Mouse (Mus musculus) forebrain, postnatal 0 days (tissue): Measurements from ENCODE around the gene Sox6. TPM values are rescaled to one million over a fixed set of nuclear protein-coding genes. Genes with fewer than 3 reads are reported as not detected.

ENCODE experiments used
- ATAC-seq: fragments of 200-750 bp; cut with Nextera tagmentation; 2 replicates; pipeline ENCODE4 v1.8.0; 2017; ENCODE audit warnings: mild to moderate bottlenecking, moderate library complexity
- DNase-seq: peaks from one replicate; pipeline ENCODE4 v3.0.0-alpha.2; 2015
- H3K27ac ChIP-seq: fragments of 300-500 bp; sonication (generic); 2 replicates; pipeline ENCODE4 v1.5.1; 2014; ENCODE audit warnings: low read depth, mild to moderate bottlenecking, antibody characterized with exemption, low read length, moderate library complexity, mixed read lengths
- H3K27me3 ChIP-seq: fragments of 300-500 bp; sonication (generic); 2 replicates; pipeline ENCODE4 v1.6.1; 2014; ENCODE audit warnings: mild to moderate bottlenecking, low read length, mixed read lengths; ENCODE audit not compliant: insufficient read depth
- H3K36me3 ChIP-seq: fragments of 300-500 bp; sonication (generic); 2 replicates; pipeline ENCODE4 v1.6.1; 2014; ENCODE audit warnings: mild to moderate bottlenecking, moderate library complexity; ENCODE audit not compliant: insufficient read depth
- H3K4me1 ChIP-seq: fragments of 300-500 bp; sonication (generic); 2 replicates; pipeline ENCODE4 v1.6.1; 2014; ENCODE audit warnings: antibody characterized with exemption; ENCODE audit not compliant: insufficient read depth
- H3K4me2 ChIP-seq: fragments of 300-500 bp; sonication (generic); 2 replicates; pipeline ENCODE4 v1.6.1; 2014; ENCODE audit warnings: low read depth, mild to moderate bottlenecking, moderate library complexity
- H3K4me3 ChIP-seq: fragments of 300-500 bp; sonication (generic); 2 replicates; pipeline ENCODE4 v1.5.1; 2014; ENCODE audit warnings: low read depth, low read length, mixed read lengths
- H3K9ac ChIP-seq: fragments of 300-500 bp; sonication (generic); 2 replicates; pipeline ENCODE4 v1.6.1; 2014; ENCODE audit warnings: mild to moderate bottlenecking
- H3K9me3 ChIP-seq: fragments of 300-500 bp; sonication (generic); 2 replicates; pipeline ENCODE4 v1.6.1; 2016; ENCODE audit warnings: low read length
- CTCF ChIP-seq: sonication (generic); IDR thresholded peaks from 2 replicates; pipeline ENCODE4 v1.5.1; 2016; ENCODE audit warnings: antibody characterized with exemption, control low read depth, low read depth
- WGBS: fragments of 180-500 bp; shearing (Covaris S2); extraction: QIAGEN DNeasy Blood & Tissue Kit; methylation state at CpG from one replicate; pipeline ENCODE4 v1.1.7; 2014; 5-methylcytosine and 5-hydroxymethylcytosine counted together
- polyA plus RNA-seq: library from polyadenylated mRNA; unstranded; fragments of >200 nt; fragmentation: Nextera tagmentation; extraction: Ambion mirVana; gene quantifications from 2 replicates; pipeline ENCODE4 v1.2.1, GENCODE M21; 2015
- total RNA-seq: library from RNA; depleted of rRNA; stranded (reverse); fragments of >200 nt; gene quantifications from 2 replicates; pipeline ENCODE4 v1.2.3, GENCODE M21; 2014

Gene Sox6
- total and polyA plus RNA-seq, 2 experiments from 2014 or later, result 46.2 to 64.7 TPM

GRCm38 (mm10) chr7:116031718-116032595 lies 6.6 kb downstream of the Sox6 start:
- Histone ChIP-seq H3K9ac (peak overlapping the region; percentile 64), H3K4me1 (peaks cover 11% of the 10 kb centered on the region; the same call in 1 of the 2 replicates), H3K4me3 (peak overlapping the region; percentile 50), H3K27ac (peak overlapping the region; percentile 85), H3K9me3 (no peaks in the 10 kb centered on the region), H3K27me3 (peaks cover 17% of the 10 kb centered on the region), H3K36me3 (no peaks in the 10 kb centered on the region), H3K4me2 (peak overlapping the region; percentile 100)
- 4% methylated on average over 65 of the region's 65 CpGs for WGBS
- ATAC-seq (peak; percentile 33), DNase-seq (no peak)
- no peak for TF ChIP-seq CTCF

GRCm38 (mm10) chr7:116031388-116031717 lies 7.2 kb downstream of the Sox6 start:
- ATAC-seq, result no peak
- 1% methylated on average over 14 of the region's 14 CpGs for WGBS
- Histone ChIP-seq H3K4me1 (peaks cover 11% of the 10 kb centered on the region; the same call in 1 of the 2 replicates), H3K4me2 (peak overlapping the region; percentile 100), H3K27me3 (peaks cover 15% of the 10 kb centered on the region), H3K9ac (peak overlapping the region; percentile 64), H3K4me3 (peak overlapping the region; percentile 50), H3K36me3 (no peaks in the 10 kb centered on the region), H3K27ac (peak overlapping the region; percentile 85), H3K9me3 (no peaks in the 10 kb centered on the region)
- peak; percentile 68 for DNase-seq
- TF ChIP-seq CTCF, result no peak

GRCm38 (mm10) chr7:116030597-116031387 lies 7.8 kb downstream of the Sox6 start:
- H3K27me3 ChIP-seq, result peaks cover 9% of the 10 kb centered on the region; the same call in 1 of the 2 replicates

DNA sequence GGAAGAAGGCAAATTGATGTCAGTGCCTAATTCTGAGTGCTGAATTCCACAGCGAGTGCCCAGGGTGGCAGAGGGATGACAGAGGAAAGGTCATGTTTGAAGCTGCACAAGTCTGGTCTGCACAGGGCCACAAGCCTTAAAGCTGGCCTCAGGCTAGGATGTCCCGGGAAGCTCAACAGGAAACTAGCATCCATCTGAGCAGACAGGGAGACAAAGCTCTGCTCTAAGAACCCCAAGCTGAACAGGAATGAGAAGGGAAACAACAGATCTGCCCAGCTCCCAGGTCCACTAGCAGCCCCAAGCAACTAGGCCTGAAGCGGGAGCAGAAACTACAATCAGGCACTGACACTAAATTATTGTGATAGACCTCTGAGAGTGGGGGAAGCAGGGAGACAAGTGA lies 8.6 kb downstream of the Sox6 start:
- Histone ChIP-seq H3K9me3 (no peaks in the 10 kb centered on the region), H3K27me3 (peaks cover 7% of the 10 kb centered on the region; the same call in 1 of the 2 replicates), H3K9ac (peak overlapping the region; percentile 64; the same call in 1 of the 2 replicates), H3K36me3 (no peaks in the 10 kb centered on the region), H3K27ac (peak overlapping the region; percentile 85; the same call in 1 of the 2 replicates), H3K4me1 (peaks cover 11% of the 10 kb centered on the region; the same call in 1 of the 2 replicates), H3K4me2 (peak overlapping the region; percentile 100), H3K4me3 (0 out of 2 replicates have a peak overlapping the region, but pooled peaks have one; percentile 50)
- 26% methylated on average over 3 of the region's 3 CpGs for WGBS
- no peak for TF ChIP-seq CTCF
- DNase-seq (no peak), ATAC-seq (no peak)

More at GRCm38 (mm10) chr7:116030597-116031387, 7.8 kb downstream of the Sox6 start:
- Histone ChIP-seq H3K36me3 (no peaks in the 10 kb centered on the region), H3K9me3 (no peaks in the 10 kb centered on the region), H3K4me3 (peak overlapping the region; percentile 50), H3K9ac (peak overlapping the region; percentile 64), H3K27ac (peak overlapping the region; percentile 85), H3K4me2 (peak overlapping the region; percentile 100), H3K4me1 (peaks cover 11% of the 10 kb centered on the region; the same call in 1 of the 2 replicates)
- DNase-seq (no peak), ATAC-seq (no peak)
- TF ChIP-seq CTCF, result no peak
- WGBS, result 11% methylated on average over 26 of the region's 26 CpGs

DNA sequence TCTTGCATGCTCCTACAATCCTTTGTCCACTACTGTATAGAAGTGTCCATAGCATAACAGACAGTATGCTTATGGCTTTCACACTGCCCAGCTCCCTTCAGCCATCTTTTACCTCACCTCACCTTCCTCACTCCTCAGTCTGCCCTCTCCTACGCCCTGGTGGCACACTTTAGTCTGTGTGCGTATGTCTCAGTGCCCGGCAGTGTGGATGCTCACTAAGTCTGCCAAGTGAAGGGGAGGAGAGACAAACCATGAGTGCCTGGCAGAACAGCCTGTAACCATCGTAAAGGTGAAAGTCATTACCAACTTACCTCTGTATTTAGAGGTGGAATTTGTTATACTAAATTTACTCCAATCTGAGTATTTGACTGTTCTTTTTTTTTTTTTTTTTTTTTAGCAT lies 35.9 kb downstream of the Sox6 start:
- no peak for DNase-seq
- Histone ChIP-seq H3K4me3 (no peak overlapping the region), H3K4me1 (no peaks in the 10 kb centered on the region), H3K27me3 (no peaks in the 10 kb centered on the region), H3K36me3 (no peaks in the 10 kb centered on the region), H3K9ac (no peak overlapping the region), H3K4me2 (no peak overlapping the region), H3K9me3 (no peaks in the 10 kb centered on the region), H3K27ac (no peak overlapping the region)
- TF ChIP-seq CTCF, result no peak
- ATAC-seq, result no peak
- 80% methylated on average over 4 of the region's 4 CpGs for WGBS

DNA sequence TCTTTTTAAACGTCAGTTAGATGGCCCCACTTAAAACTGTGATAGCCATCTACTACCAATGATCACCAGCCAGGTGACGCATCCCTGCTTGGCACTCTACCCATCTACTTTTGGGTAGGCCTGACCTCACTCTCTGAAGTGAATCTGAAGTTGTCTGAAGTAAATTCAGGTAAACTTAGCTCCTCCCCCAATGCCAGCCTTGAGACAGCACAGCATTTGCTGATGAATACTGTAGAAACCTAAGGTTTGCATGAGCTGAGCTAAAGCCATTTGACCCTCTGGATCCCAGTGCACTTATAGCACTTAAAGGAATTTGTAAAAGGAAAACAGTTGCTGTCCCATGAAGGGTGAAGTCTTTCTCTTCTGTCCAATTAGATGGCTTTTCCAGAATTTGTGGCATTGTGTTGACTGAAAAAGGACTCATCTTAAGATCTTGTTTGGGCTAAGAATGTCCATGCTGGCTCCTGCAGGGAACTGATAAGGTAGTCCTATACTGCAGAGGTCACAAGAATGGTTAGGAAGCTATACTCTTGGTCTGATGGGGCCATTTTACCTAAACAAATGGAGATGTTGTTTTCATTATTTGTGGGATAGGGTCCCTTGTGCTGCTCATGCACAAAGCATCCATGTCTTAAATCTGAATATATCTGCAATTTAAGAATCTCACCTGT lies 50.4 kb downstream of the Sox6 start:
- peaks cover 3% of the 10 kb centered on the region for H3K27me3 ChIP-seq
- H3K9me3 ChIP-seq, result no peaks in the 10 kb centered on the region
- H3K9ac ChIP-seq, result no peak overlapping the region
- no peak overlapping the region for H3K4me3 ChIP-seq
- ATAC-seq (no peak), DNase-seq (no peak)
- no peak for TF ChIP-seq CTCF
- no peaks in the 10 kb centered on the region for H3K36me3 ChIP-seq
- no peaks in the 10 kb centered on the region for H3K4me1 ChIP-seq
- no peak overlapping the region for H3K27ac ChIP-seq
- 91% methylated on average over 2 of the region's 2 CpGs for WGBS
- H3K4me2 ChIP-seq, result no peak overlapping the region
